8 mouse cellular contexts compared by ENCODE assay signal in genomic region chr3:108858231-108858770, GRCm38 (mm10). TPM values are rescaled to one million over a fixed set of nuclear protein-coding genes. Genes with fewer than 3 reads are reported as not detected.
A peak's percentile ranks its signal among the peaks of the same experiment; 100 is the strongest.
DNase-seq lines count a peak whose midpoint lies in the region; ATAC-seq and TF ChIP-seq lines count a peak whose summit lies in the region.

No protein-coding gene starts in this region.

- DNase-seq in gastrocnemius, adult 18-20 months (ENCODE audit: low spot score): peak; percentile 41
- no peak for DNase-seq in gastrocnemius, postnatal 14 days
- peak; percentile 96 for DNase-seq in brain, embryonic 14.5 days (ENCODE audit: low read depth)
- peak; percentile 81 for DNase-seq in gonadal fat pad, adult 2 months (ENCODE audit: low read depth)
- no peak for DNase-seq in thymus, postnatal 25 days

- TF ChIP-seq POLR2A in brain, embryonic 14.5 days (IDR thresholded peaks at IDR 0.05; ENCODE audit: borderline replicate concordance, extremely low read depth, insufficient read depth, insufficient read length, poor library complexity, severe bottlenecking): no peak

- ATAC-seq in intestine, embryonic 15.5 days: peak; percentile 63
- ATAC-seq in lung, embryonic 15.5 days (ENCODE audit: borderline replicate concordance, extremely low read depth, low FRiP score, low TSS enrichment): peak; percentile 91
- ATAC-seq in stomach, embryonic 14.5 days (ENCODE audit: insufficient number of reproducible peaks, insufficient read depth, low FRiP score, low read depth): peak; percentile 73; the same call in 1 of the 2 replicates

- no peak overlapping the region for H3K4me3 ChIP-seq in intestine, embryonic 15.5 days (replicated peaks)
- peak overlapping the region; percentile 7 for H3K4me3 ChIP-seq in lung, embryonic 15.5 days
- no peak overlapping the region for H3K4me3 ChIP-seq in stomach, embryonic 14.5 days (ENCODE audit: low read depth, low read length)

- no peak overlapping the region for H3K9ac ChIP-seq in intestine, embryonic 15.5 days
- no peak overlapping the region for H3K9ac ChIP-seq in lung, embryonic 15.5 days
- no peak overlapping the region for H3K9ac ChIP-seq in stomach, embryonic 14.5 days (replicated peaks; ENCODE audit: low read depth, low read length)

- peak overlapping the region; percentile 45 for H3K27ac ChIP-seq in intestine, embryonic 15.5 days
- peak overlapping the region; percentile 97 for H3K27ac ChIP-seq in lung, embryonic 15.5 days
- no peak overlapping the region; the same call in 1 of the 2 replicates for H3K27ac ChIP-seq in stomach, embryonic 14.5 days (ENCODE audit: low read length)

- no peaks in the 10 kb centered on the region for H3K9me3 ChIP-seq in intestine, embryonic 15.5 days
- no peaks in the 10 kb centered on the region for H3K9me3 ChIP-seq in lung, embryonic 15.5 days
- no peaks in the 10 kb centered on the region for H3K9me3 ChIP-seq in stomach, embryonic 14.5 days (ENCODE audit: control insufficient read depth, low read depth, low read length)

- TF ChIP-seq CTCF in brain, embryonic 14.5 days (IDR thresholded peaks at IDR 0.05; ENCODE audit: borderline replicate concordance, extremely low read depth, insufficient read depth, insufficient read length): no peak

- 41% methylated on average over 7 of the region's 7 CpGs for WGBS in intestine, embryonic 15.5 days
- WGBS in lung, embryonic 15.5 days: 15% methylated on average over 7 of the region's 7 CpGs
- 31% methylated on average over 7 of the region's 7 CpGs for WGBS in stomach, embryonic 14.5 days

- no peaks in the 10 kb centered on the region for H3K27me3 ChIP-seq in intestine, embryonic 15.5 days (replicated peaks)
- H3K27me3 ChIP-seq in lung, embryonic 15.5 days: no peaks in the 10 kb centered on the region
- H3K27me3 ChIP-seq in stomach, embryonic 14.5 days (ENCODE audit: control insufficient read depth, insufficient read depth, low read length): no peaks in the 10 kb centered on the region

- H3K4me1 ChIP-seq in intestine, embryonic 15.5 days (replicated peaks): peaks cover 6% of the 10 kb centered on the region; the same call in 1 of the 2 replicates
- peaks cover 45% of the 10 kb centered on the region for H3K4me1 ChIP-seq in lung, embryonic 15.5 days
- H3K4me1 ChIP-seq in stomach, embryonic 14.5 days (ENCODE audit: control insufficient read depth, insufficient read depth, low read length): 0 out of 2 replicates have a peak, but pooled peaks cover 14% of the 10 kb centered on the region

- intact Hi-C loops in gastrocnemius, postnatal 14 days (cut with DNase I; ENCODE audit: low total_unique reads): no loop called here

- no peak overlapping the region for H3K4me2 ChIP-seq in intestine, embryonic 15.5 days (replicated peaks)
- H3K4me2 ChIP-seq in lung, embryonic 15.5 days: peak overlapping the region; percentile 43
- no peak overlapping the region for H3K4me2 ChIP-seq in stomach, embryonic 14.5 days (replicated peaks; ENCODE audit: low read depth, low read length)

- H3K36me3 ChIP-seq in intestine, embryonic 15.5 days: no peaks in the 10 kb centered on the region
- no peaks in the 10 kb centered on the region for H3K36me3 ChIP-seq in lung, embryonic 15.5 days
- H3K36me3 ChIP-seq in stomach, embryonic 14.5 days (ENCODE audit: control insufficient read depth, insufficient read depth, low read length): no peaks in the 10 kb centered on the region

RNA-seq across cellular contexts. Expression of gene Stxbp3, which starts 18.0 kb away (rescaled TPM):
- total RNA-seq in gastrocnemius, adult 18-20 months (2021): 10 to 100 TPM; 37.0 to 39.0 TPM
- total RNA-seq in gastrocnemius, postnatal 14 days (2021): 10 to 100 TPM; 25.9 to 29.9 TPM
- polyA plus RNA-seq in brain, embryonic 14.5 days (2012; rRNA removed): 9.9 and 11.8 TPM in 2 replicates
- 14.2 and 17.3 TPM in 2 replicates for polyA plus RNA-seq in gonadal fat pad, adult 2 months (2012; rRNA removed)
- polyA plus RNA-seq in intestine, embryonic 15.5 days (2015; fragmentation: Nextera tagmentation; extraction: Ambion mirVana): 44.3 and 46.0 TPM in 2 replicates
- 38.8 and 43.1 TPM in 2 replicates for polyA plus RNA-seq in lung, embryonic 15.5 days (2015; fragmentation: Nextera tagmentation; extraction: Ambion mirVana)
- polyA plus RNA-seq in stomach, embryonic 14.5 days (2014; fragmentation: Nextera tagmentation; extraction: Ambion mirVana): 41.4 and 43.6 TPM in 2 replicates

RNA-seq across cellular contexts. Expression of gene Fndc7, which starts 31.5 kb away (rescaled TPM):
- total RNA-seq in gastrocnemius, adult 18-20 months (2021): not detected
- total RNA-seq in gastrocnemius, postnatal 14 days (2021): under 1 TPM in 1 of 2 experiments, not detected in 1; 0.08 TPM
- polyA plus RNA-seq in brain, embryonic 14.5 days (2012; rRNA removed): 0.09 and 0.11 TPM in 2 replicates
- polyA plus RNA-seq in gonadal fat pad, adult 2 months (2012; rRNA removed): 3.1 and 5.9 TPM in 2 replicates
- 0.05 and 0.14 TPM in 2 replicates for polyA plus RNA-seq in intestine, embryonic 15.5 days (2015; fragmentation: Nextera tagmentation; extraction: Ambion mirVana)
- polyA plus RNA-seq in lung, embryonic 15.5 days (2015; fragmentation: Nextera tagmentation; extraction: Ambion mirVana): 0.23 and 0.42 TPM in 2 replicates
- polyA plus RNA-seq in stomach, embryonic 14.5 days (2014; fragmentation: Nextera tagmentation; extraction: Ambion mirVana): not detected in 2 replicates

RNA-seq across cellular contexts. Expression of gene Prpf38b, which starts 53.2 kb away (rescaled TPM):
- total RNA-seq in gastrocnemius, adult 18-20 months (2021): 10 to 100 TPM; 12.7 to 17.3 TPM
- total RNA-seq in gastrocnemius, postnatal 14 days (2021): 10 to 100 TPM; 18.6 to 19.5 TPM
- 68.0 and 78.4 TPM in 2 replicates for polyA plus RNA-seq in brain, embryonic 14.5 days (2012; rRNA removed)
- polyA plus RNA-seq in gonadal fat pad, adult 2 months (2012; rRNA removed): 40.6 and 49.2 TPM in 2 replicates
- 74.4 and 79.3 TPM in 2 replicates for polyA plus RNA-seq in intestine, embryonic 15.5 days (2015; fragmentation: Nextera tagmentation; extraction: Ambion mirVana)
- polyA plus RNA-seq in lung, embryonic 15.5 days (2015; fragmentation: Nextera tagmentation; extraction: Ambion mirVana): 73.4 and 81.9 TPM in 2 replicates
- 73.7 and 77.1 TPM in 2 replicates for polyA plus RNA-seq in stomach, embryonic 14.5 days (2014; fragmentation: Nextera tagmentation; extraction: Ambion mirVana)

Comparison
In these comparisons a context has a peak if more than half of its experiments do, and no peak if none do; other contexts are left out.
1. DNase-seq: peak in gastrocnemius, adult 18-20 months (single experiment), brain, embryonic 14.5 days (single experiment) and gonadal fat pad, adult 2 months (single experiment); none in gastrocnemius, postnatal 14 days (single experiment) and thymus, postnatal 25 days (single experiment).
2. Peak in every context shown above with its lines, with median percentiles within 50 percentile points of each other: ATAC-seq.